9 mouse cellular contexts compared by ENCODE assay signal in genomic region chr14:119003320-119003719, GRCm38 (mm10).
A peak's percentile ranks its signal among the peaks of the same experiment; 100 is the strongest.
DNase-seq lines count a peak whose midpoint lies in the region; ATAC-seq and TF ChIP-seq lines count a peak whose summit lies in the region.
"Had no signal": no experiment of that assay in that cellular context is flagged by ENCODE, and none has a peak within 500 bp of the region (broad histone marks: within the 10 kb centered on the region; RNA-seq: fewer than 3 reads in every experiment).

No protein-coding gene starts in this region.

- no peaks in the 10 kb centered on the region for H3K9me3 ChIP-seq in hindbrain, embryonic 10.5 days
- no peaks in the 10 kb centered on the region for H3K9me3 ChIP-seq in hindbrain, embryonic 16.5 days (ENCODE audit: control insufficient read depth, low read length)
- no peaks in the 10 kb centered on the region for H3K9me3 ChIP-seq in E14TG2a.4 (ENCODE audit: low read length)
- no peaks in the 10 kb centered on the region for H3K9me3 ChIP-seq in embryonic facial prominence, embryonic 11.5 days (replicated peaks; ENCODE audit: control insufficient read depth, low read length)
- H3K9me3 ChIP-seq in intestine, embryonic 15.5 days = no peaks in the 10 kb centered on the region

- H3K27me3 ChIP-seq in hindbrain, embryonic 10.5 days (ENCODE audit: insufficient read depth, poor library complexity, severe bottlenecking) = no peaks in the 10 kb centered on the region
- no peaks in the 10 kb centered on the region for H3K27me3 ChIP-seq in hindbrain, embryonic 16.5 days (replicated peaks; ENCODE audit: control insufficient read depth, insufficient read depth, low read length)
- H3K27me3 ChIP-seq in E14TG2a.4 (ENCODE audit: insufficient read depth, low read length) = no peaks in the 10 kb centered on the region
- no peaks in the 10 kb centered on the region for H3K27me3 ChIP-seq in embryonic facial prominence, embryonic 11.5 days (ENCODE audit: control insufficient read depth, insufficient read depth, low read length)
- H3K27me3 ChIP-seq in intestine, embryonic 15.5 days (replicated peaks) = no peaks in the 10 kb centered on the region
- H3K27me3 ChIP-seq: megakaryocyte, embryonic 14.5 days had no signal

- H3K4me1 ChIP-seq in hindbrain, embryonic 10.5 days (replicated peaks) = peaks cover 16% of the 10 kb centered on the region
- peaks cover 6% of the 10 kb centered on the region for H3K4me1 ChIP-seq in hindbrain, embryonic 16.5 days (ENCODE audit: control insufficient read depth, insufficient read depth, low read depth, low read length)
- H3K4me1 ChIP-seq in E14TG2a.4 (replicated peaks; ENCODE audit: low read depth, low read length) = peaks cover 16% of the 10 kb centered on the region
- no peaks in the 10 kb centered on the region for H3K4me1 ChIP-seq in embryonic facial prominence, embryonic 11.5 days (ENCODE audit: control insufficient read depth, insufficient read depth, low read length)
- H3K4me1 ChIP-seq in intestine, embryonic 15.5 days (replicated peaks) = 0 out of 2 replicates have a peak, but pooled peaks cover 2% of the 10 kb centered on the region

- peaks cover 21% of the 10 kb centered on the region for H3K36me3 ChIP-seq in hindbrain, embryonic 10.5 days
- peaks cover 14% of the 10 kb centered on the region for H3K36me3 ChIP-seq in hindbrain, embryonic 16.5 days (ENCODE audit: control insufficient read depth, insufficient read depth, low read length)
- no peaks in the 10 kb centered on the region for H3K36me3 ChIP-seq in E14TG2a.4 (ENCODE audit: insufficient read depth, low read length)
- H3K36me3 ChIP-seq in embryonic facial prominence, embryonic 11.5 days (replicated peaks; ENCODE audit: control insufficient read depth, insufficient read depth, low read depth, low read length) = no peaks in the 10 kb centered on the region; the same call in 1 of the 2 replicates
- H3K36me3 ChIP-seq in intestine, embryonic 15.5 days = 0 out of 2 replicates have a peak, but pooled peaks cover 3% of the 10 kb centered on the region

- H3K4me2 ChIP-seq in hindbrain, embryonic 16.5 days (ENCODE audit: low read length) = no peak overlapping the region
- H3K4me2 ChIP-seq in embryonic facial prominence, embryonic 11.5 days (ENCODE audit: low read depth, low read length) = no peak overlapping the region
- no peak overlapping the region for H3K4me2 ChIP-seq in intestine, embryonic 15.5 days (replicated peaks)

- ATAC-seq in hindbrain, embryonic 16.5 days = no peak
- no peak for ATAC-seq in embryonic facial prominence, embryonic 11.5 days (replicated peaks; ENCODE audit: insufficient number of reproducible peaks, low FRiP score, low TSS enrichment, low read depth)
- peak; percentile 43; the same call in 1 of the 2 replicates for ATAC-seq in megakaryocyte-erythroid progenitor cell, adult 5-6 weeks (replicated peaks; ENCODE audit: low FRiP score, low TSS enrichment, poor library complexity, severe bottlenecking)
- ATAC-seq in intestine, embryonic 15.5 days = no peak

- DNase-seq in hindbrain, embryonic 10.5 days (ENCODE audit: low spot score) = peak; percentile 29
- peak; percentile 47 for DNase-seq in embryonic facial prominence, embryonic 11.5 days (ENCODE audit: low spot score)
- no peak for DNase-seq in gastrocnemius, postnatal 25 days
- no peak for DNase-seq in cerebellum, adult 9-11 months

- no peak overlapping the region for H3K27ac ChIP-seq in hindbrain, embryonic 10.5 days
- no peak overlapping the region for H3K27ac ChIP-seq in hindbrain, embryonic 16.5 days (ENCODE audit: low read depth, low read length)
- H3K27ac ChIP-seq in embryonic facial prominence, embryonic 11.5 days (replicated peaks; ENCODE audit: low read depth, low read length) = no peak overlapping the region
- H3K27ac ChIP-seq in intestine, embryonic 15.5 days = no peak overlapping the region

- peak; percentile 30 for TF ChIP-seq CTCF in E14TG2a.4 (conservative IDR thresholded peaks at IDR 0.05; ENCODE audit: low read length)

- H3K4me3 ChIP-seq in hindbrain, embryonic 10.5 days = no peak overlapping the region
- H3K4me3 ChIP-seq in hindbrain, embryonic 16.5 days (ENCODE audit: low read length) = no peak overlapping the region
- no peak overlapping the region for H3K4me3 ChIP-seq in E14TG2a.4 (replicated peaks; ENCODE audit: low read length)
- H3K4me3 ChIP-seq in embryonic facial prominence, embryonic 11.5 days (ENCODE audit: low read depth, low read length) = no peak overlapping the region
- H3K4me3 ChIP-seq in intestine, embryonic 15.5 days (replicated peaks) = no peak overlapping the region
- H3K4me3 ChIP-seq: megakaryocyte, embryonic 14.5 days had no signal

- no peak overlapping the region for H3K9ac ChIP-seq in hindbrain, embryonic 16.5 days (ENCODE audit: low read depth, low read length)
- H3K9ac ChIP-seq in embryonic facial prominence, embryonic 11.5 days (replicated peaks; ENCODE audit: low read length) = no peak overlapping the region
- H3K9ac ChIP-seq in intestine, embryonic 15.5 days = no peak overlapping the region

Comparison
In these comparisons a context has a peak if more than half of its experiments do, and no peak if none do; other contexts are left out.
1. DNase-seq: peak in hindbrain, embryonic 10.5 days (single experiment) and embryonic facial prominence, embryonic 11.5 days (single experiment); none in gastrocnemius, postnatal 25 days (single experiment) and cerebellum, adult 9-11 months (single experiment).